Mouse (Mus musculus) C2C12 (cell line): ENCODE measurements around the gene Cnnm1. TPM values are rescaled to one million over a fixed set of nuclear protein-coding genes. Genes with fewer than 3 reads are reported as not detected.
"Not testable (repeated sequence)": the region's sequence is repeated elsewhere in the genome, so short reads cannot be mapped to it uniquely, and the experiment has no call there.

Experiments used
- H3K27me3 ChIP-seq: one replicate; pipeline ENCODE4 v1.6.1; 2011; ENCODE audit not compliant: control insufficient read depth, insufficient read depth, insufficient read length
- H3K36me3 ChIP-seq: one replicate; pipeline ENCODE4 v1.6.1; 2011; ENCODE audit not compliant: control insufficient read depth, insufficient read depth
- H3K4me3 ChIP-seq: one replicate; pipeline ENCODE4 v1.5.1; 2011; ENCODE audit warnings: mild to moderate bottlenecking, control low read depth; ENCODE audit not compliant: poor library complexity, insufficient read depth, severe bottlenecking
- H3K79me2 ChIP-seq: one replicate; pipeline ENCODE4 v1.6.1; 2011; ENCODE audit not compliant: control insufficient read depth, insufficient read depth
- H3K79me3 ChIP-seq: one replicate; pipeline ENCODE4 v1.6.1; 2011; ENCODE audit warnings: low read depth, control low read depth
- H3ac ChIP-seq: one replicate; pipeline ENCODE3; 2011; ENCODE audit warnings: low read depth; ENCODE audit not compliant: control insufficient read depth, insufficient read length
- CEBPB ChIP-seq: IDR thresholded peaks from one replicate; pipeline ENCODE4 v1.6.1; 2011; ENCODE audit warnings: low read depth, mild to moderate bottlenecking, control low read depth, moderate library complexity
- CTCF ChIP-seq: IDR thresholded peaks from one replicate; pipeline ENCODE4 v1.5.1; 2011; ENCODE audit not compliant: control insufficient read depth, insufficient read depth, insufficient read length
- FOSL1 ChIP-seq: IDR thresholded peaks from one replicate; pipeline ENCODE4 v1.8.0; 2011; ENCODE audit warnings: mild to moderate bottlenecking, low read length; ENCODE audit not compliant: poor library complexity, insufficient read depth, severe bottlenecking
- MAX ChIP-seq: IDR thresholded peaks from one replicate; pipeline ENCODE4 v1.6.1; 2011; ENCODE audit warnings: mild to moderate bottlenecking, control low read depth
- MYOD1 ChIP-seq: IDR thresholded peaks from one replicate; pipeline ENCODE4 v1.6.1; 2011; ENCODE audit warnings: low read depth; ENCODE audit not compliant: control insufficient read depth, insufficient read length
- MYOG ChIP-seq: IDR thresholded peaks from one replicate; pipeline ENCODE4 v1.6.1; 2011; ENCODE audit not compliant: control insufficient read depth, insufficient read length; ENCODE audit errors: extremely low read depth
- USF1 ChIP-seq: IDR thresholded peaks from one replicate; pipeline ENCODE4 v1.6.1; 2011; ENCODE audit warnings: low read depth, mild to moderate bottlenecking, control low read depth, moderate library complexity
- polyA plus RNA-seq: library from polyadenylated mRNA; unstranded; fragments of >200 nt; fragmentation: generic; extraction: Trizol; gene quantifications from one replicate; pipeline ENCODE4 v1.2.1, GENCODE M21; 2012; ENCODE audit warnings: missing spikeins

The Cnnm1 gene
- polyA plus RNA-seq, 1 experiment: not detected

DNA sequence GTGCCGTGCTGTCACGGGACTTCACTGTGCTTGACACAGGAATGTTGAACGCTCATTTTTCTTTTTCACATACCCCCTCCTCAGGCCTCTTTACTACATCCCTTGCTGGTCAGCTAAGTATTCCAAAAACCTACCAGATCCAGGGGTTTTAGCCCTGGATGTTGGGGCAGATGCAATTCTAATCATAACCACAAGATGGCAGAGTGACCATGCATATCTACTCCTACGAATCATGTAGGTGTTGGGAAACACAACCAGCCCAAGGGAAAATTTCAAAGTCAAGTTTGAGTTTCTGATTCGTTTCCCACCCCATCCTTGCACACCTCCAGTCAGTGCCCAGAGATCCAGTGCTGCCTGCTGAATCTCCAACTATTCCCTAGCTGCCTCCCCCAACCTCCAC, 55.6 kb downstream of the Cnnm1 start:
- TF ChIP-seq MAX (no peak), CEBPB (peak; percentile 62), CTCF (no peak)
- Histone ChIP-seq H3K79me3 (no peaks in the 10 kb centered on the region), H3ac (no peak overlapping the region)

DNA sequence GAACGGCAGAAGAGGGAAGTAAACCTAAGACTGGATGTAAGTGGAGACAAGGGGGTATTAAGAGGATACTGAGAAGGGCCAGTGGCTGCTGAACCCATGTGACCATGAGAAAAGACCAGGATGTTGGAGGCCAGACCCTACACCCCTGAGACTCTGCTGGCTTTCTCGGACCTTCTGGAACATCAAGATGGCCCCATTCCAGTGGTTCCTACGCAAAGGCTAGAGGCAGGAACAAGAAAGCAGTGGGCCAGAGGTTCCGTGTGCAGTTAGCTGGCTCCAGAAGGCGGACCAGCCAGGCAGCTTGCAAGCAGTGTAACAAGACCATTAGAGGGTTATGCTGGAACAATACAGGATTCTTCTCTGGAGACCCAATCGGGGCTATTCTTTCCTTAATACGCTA, 57.2 kb downstream of the Cnnm1 start:
- no peak for TF ChIP-seq USF1
- no peak for TF ChIP-seq CEBPB
- TF ChIP-seq MAX: no peak
- no peak for TF ChIP-seq MYOG
- TF ChIP-seq FOSL1: no peak
- TF ChIP-seq CTCF: no peak
- TF ChIP-seq MYOD1: no peak
- H3K4me3 ChIP-seq: no peak overlapping the region
- H3K27me3 ChIP-seq: no peaks in the 10 kb centered on the region
- H3K79me2 ChIP-seq: no peaks in the 10 kb centered on the region
- peaks cover 29% of the 10 kb centered on the region for H3K36me3 ChIP-seq
- H3ac ChIP-seq: no peak overlapping the region
- no peaks in the 10 kb centered on the region for H3K79me3 ChIP-seq

More for the DNA sequence above, 55.6 kb downstream of the Cnnm1 start:
- no peak overlapping the region for H3K4me3 ChIP-seq
- peaks cover 6% of the 10 kb centered on the region for H3K27me3 ChIP-seq
- peaks cover 15% of the 10 kb centered on the region for H3K36me3 ChIP-seq
- no peaks in the 10 kb centered on the region for H3K79me2 ChIP-seq

DNA sequence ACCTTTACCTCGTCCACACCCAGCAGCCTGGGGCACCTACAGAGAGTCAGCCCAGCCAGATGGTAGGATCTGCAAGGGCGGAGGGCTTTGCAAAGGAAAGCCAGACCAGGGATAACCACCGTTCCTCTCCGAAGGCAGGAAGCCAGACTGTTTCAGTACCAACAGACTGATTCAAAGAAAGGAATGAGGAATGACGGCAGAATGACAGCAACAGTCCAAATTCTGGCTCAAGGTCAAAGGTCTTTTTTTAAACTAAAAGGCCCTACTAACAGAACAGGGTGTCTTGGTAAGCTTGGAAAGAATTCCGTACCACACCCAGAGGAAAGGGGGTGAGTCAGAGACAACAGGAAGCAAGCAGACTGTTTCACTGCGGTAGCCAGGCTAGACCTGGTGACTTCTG, 58.6 kb downstream of the Cnnm1 start:
- Histone ChIP-seq H3K79me3 (no peaks in the 10 kb centered on the region), H3K36me3 (peaks cover 40% of the 10 kb centered on the region), H3ac (no peak overlapping the region), H3K79me2 (no peaks in the 10 kb centered on the region), H3K27me3 (no peaks in the 10 kb centered on the region), H3K4me3 (no peak overlapping the region)
- TF ChIP-seq FOSL1 (peak; percentile 16), CEBPB (no peak), MYOG (no peak)

DNA sequence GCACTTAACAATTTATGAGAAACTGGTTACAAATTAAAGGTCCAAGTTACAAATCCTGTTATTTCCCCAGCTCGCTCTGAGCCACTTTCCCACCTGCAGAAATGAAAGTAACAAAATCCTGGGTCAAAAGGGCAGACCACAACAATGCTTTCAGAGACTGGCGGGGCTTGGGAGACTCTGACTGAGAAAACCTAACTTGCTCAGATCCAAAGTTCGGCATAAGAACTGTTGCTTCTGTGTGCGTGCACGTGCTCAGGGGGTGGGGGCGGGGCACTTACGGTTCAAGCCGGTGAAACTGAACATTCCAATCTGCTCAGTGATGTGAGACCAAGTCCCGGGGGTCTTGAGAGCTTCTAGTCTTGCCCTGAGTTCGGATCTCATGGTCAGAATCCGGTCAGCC, 62.4 kb downstream of the Cnnm1 start:
- no peaks in the 10 kb centered on the region for H3K79me2 ChIP-seq
- H3ac ChIP-seq: no peak overlapping the region
- H3K27me3 ChIP-seq: no peaks in the 10 kb centered on the region
- H3K79me3 ChIP-seq: no peaks in the 10 kb centered on the region
- TF ChIP-seq FOSL1: no peak
- TF ChIP-seq USF1: no peak
- TF ChIP-seq MAX: no peak
- no peak for TF ChIP-seq CEBPB
- TF ChIP-seq CTCF: no peak
- no peak for TF ChIP-seq MYOD1
- no peak for TF ChIP-seq MYOG
- H3K4me3 ChIP-seq: no peak overlapping the region
- H3K36me3 ChIP-seq: peaks cover 66% of the 10 kb centered on the region

DNA sequence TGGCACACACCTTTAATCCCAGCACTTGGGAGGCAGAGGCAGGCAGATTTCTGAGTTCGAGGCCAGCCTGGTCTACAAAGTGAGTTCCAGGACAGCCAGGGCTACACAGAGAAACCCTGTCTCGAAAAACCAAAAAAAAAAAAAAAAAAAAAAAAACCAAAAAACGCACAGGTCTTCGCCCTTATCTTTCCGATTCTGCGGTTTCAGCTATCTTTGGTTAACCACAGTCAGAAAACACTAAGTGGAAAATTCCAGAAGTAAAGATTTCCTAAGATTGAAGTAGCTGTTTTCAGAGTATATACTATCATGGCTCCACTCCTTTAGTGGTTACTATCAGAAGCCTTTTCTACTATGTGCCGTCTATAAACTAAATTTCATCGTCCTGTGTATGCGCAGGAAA, 63.4 kb downstream of the Cnnm1 start:
- peaks cover 72% of the 10 kb centered on the region for H3K36me3 ChIP-seq
- H3K79me3 ChIP-seq, H3ac ChIP-seq, H3K79me2 ChIP-seq, H3K27me3 ChIP-seq, H3K4me3 ChIP-seq: not testable (repeated sequence)

DNA sequence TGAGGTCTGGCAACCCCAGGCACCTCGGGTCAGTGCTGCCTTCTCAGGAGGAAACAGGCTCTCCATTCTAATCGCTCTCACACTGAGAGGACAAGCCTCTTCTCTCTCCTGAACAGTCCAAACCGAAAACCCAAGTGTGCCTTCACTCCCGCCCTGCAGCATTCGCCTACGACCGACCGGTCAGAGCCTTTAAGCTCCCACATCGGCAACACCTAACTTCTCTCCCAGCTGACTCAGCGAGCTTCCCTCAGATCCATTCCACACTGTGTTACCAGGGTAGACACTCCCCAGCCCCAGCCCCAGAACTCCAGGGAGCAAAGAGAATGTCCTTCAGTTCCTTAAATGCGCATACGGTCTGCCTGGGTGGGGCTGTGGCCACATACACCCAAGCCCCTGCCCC, 65.2 kb downstream of the Cnnm1 start:
- H3K79me2 ChIP-seq: peaks cover 25% of the 10 kb centered on the region
- H3K27me3 ChIP-seq: no peaks in the 10 kb centered on the region
- H3K36me3 ChIP-seq: peaks cover 66% of the 10 kb centered on the region
- H3ac ChIP-seq: no peak overlapping the region
- TF ChIP-seq MAX (no peak), MYOG (no peak), FOSL1 (no peak), CTCF (no peak), CEBPB (no peak), USF1 (no peak), MYOD1 (no peak)
- H3K79me3 ChIP-seq: peaks cover 12% of the 10 kb centered on the region
- no peak overlapping the region for H3K4me3 ChIP-seq
